Mouse (Mus musculus) c-Kit-negative CD71-positive TER-119-positive erythroid progenitor cells, embryonic 14.5 days (primary cell): ENCODE data around the gene Teddm3.
"Not testable (repeated sequence)": the region's sequence is repeated elsewhere in the genome, so short reads cannot be mapped to it uniquely, and the experiment has no call there.

Experiments used
- DNase-seq: peaks from one replicate; pipeline ENCODE4 v3.0.0-alpha.2; 2013; ENCODE audit warnings: low read depth, low spot score

Gene Teddm3

GRCm38 (mm10) chr16:21153900-21154299 is at the start of gene Teddm3:
Gene Teddm3, minus strand, starts transcription at chr16:21154000.
- not testable (repeated sequence) for DNase-seq

- DNase-seq, result no peak
These were observed 48.9 kb upstream of the Teddm3 start for GRCm38 (mm10) chr16:21202731-21203130.

GRCm38 (mm10) chr16:21199426-21199825 is 45.6 kb upstream of the Teddm3 start:
- DNase-seq, result no peak

GRCm38 (mm10) chr16:21198529-21198928 is 44.7 kb upstream of the Teddm3 start:
- no peak for DNase-seq

- DNase-seq, result no peak
These were observed 44.2 kb upstream of the Teddm3 start for GRCm38 (mm10) chr16:21198006-21198405.

GRCm38 (mm10) chr16:21197542-21197941 is 43.7 kb upstream of the Teddm3 start:
- DNase-seq, result no peak

GRCm38 (mm10) chr16:21196576-21196975 is 42.8 kb upstream of the Teddm3 start:
- no peak for DNase-seq

- no peak for DNase-seq
These were observed 41.6 kb upstream of the Teddm3 start for GRCm38 (mm10) chr16:21195260-21195866.

- DNase-seq, result no peak
These were observed 40.4 kb upstream of the Teddm3 start for GRCm38 (mm10) chr16:21194182-21194581.

GRCm38 (mm10) chr16:21192509-21193354 is 38.9 kb upstream of the Teddm3 start:
- DNase-seq, result no peak

- DNase-seq, result no peak
These were observed 37.8 kb upstream of the Teddm3 start for GRCm38 (mm10) chr16:21191569-21191968.

GRCm38 (mm10) chr16:21188345-21188744 is 34.5 kb upstream of the Teddm3 start:
- no peak for DNase-seq

- no peak for DNase-seq
These were observed 33.8 kb upstream of the Teddm3 start for GRCm38 (mm10) chr16:21187568-21187967.

GRCm38 (mm10) chr16:21184697-21185096 is 30.9 kb upstream of the Teddm3 start:
- no peak for DNase-seq

GRCm38 (mm10) chr16:21182108-21182507 is 28.3 kb upstream of the Teddm3 start:
- DNase-seq, result no peak

- DNase-seq, result no peak
These were observed 21.4 kb upstream of the Teddm3 start for GRCm38 (mm10) chr16:21175236-21175635.

- DNase-seq, result no peak
These were observed 14.9 kb upstream of the Teddm3 start for GRCm38 (mm10) chr16:21168730-21169129.

GRCm38 (mm10) chr16:21165343-21166220 is 11.8 kb upstream of the Teddm3 start:
- not testable (repeated sequence) for DNase-seq

- DNase-seq, result not testable (repeated sequence)
These were observed 9.6 kb upstream of the Teddm3 start for GRCm38 (mm10) chr16:21163423-21163822.

- not testable (repeated sequence) for DNase-seq
These were observed 5.4 kb upstream of the Teddm3 start for GRCm38 (mm10) chr16:21159226-21159625.

GRCm38 (mm10) chr16:21156261-21156660 is 2.5 kb upstream of the Teddm3 start:
- not testable (repeated sequence) for DNase-seq
